Mouse (Mus musculus) C2C12 (cell line): ENCODE measurements around the gene Bcat2. TPM values are rescaled to one million over a fixed set of nuclear protein-coding genes. Genes with fewer than 3 reads are reported as not detected.
A peak's percentile ranks its signal among the peaks of the same experiment; 100 is the strongest.

Experiments used
- H3K27me3 ChIP-seq: one replicate; pipeline ENCODE4 v1.6.1; 2011; ENCODE audit not compliant: control insufficient read depth, insufficient read depth, insufficient read length
- H3K36me3 ChIP-seq: one replicate; pipeline ENCODE4 v1.6.1; 2011; ENCODE audit not compliant: control insufficient read depth, insufficient read depth
- H3K4me3 ChIP-seq: one replicate; pipeline ENCODE4 v1.5.1; 2011; ENCODE audit warnings: mild to moderate bottlenecking, control low read depth; ENCODE audit not compliant: poor library complexity, insufficient read depth, severe bottlenecking
- H3K79me2 ChIP-seq: one replicate; pipeline ENCODE4 v1.6.1; 2011; ENCODE audit not compliant: control insufficient read depth, insufficient read depth
- H3K79me3 ChIP-seq: one replicate; pipeline ENCODE4 v1.6.1; 2011; ENCODE audit warnings: low read depth, control low read depth
- H3ac ChIP-seq: one replicate; pipeline ENCODE3; 2011; ENCODE audit warnings: low read depth; ENCODE audit not compliant: control insufficient read depth, insufficient read length
- CEBPB ChIP-seq: IDR thresholded peaks from one replicate; pipeline ENCODE4 v1.6.1; 2011; ENCODE audit warnings: low read depth, mild to moderate bottlenecking, control low read depth, moderate library complexity
- CTCF ChIP-seq: IDR thresholded peaks from one replicate; pipeline ENCODE4 v1.5.1; 2011; ENCODE audit not compliant: control insufficient read depth, insufficient read depth, insufficient read length
- FOSL1 ChIP-seq: IDR thresholded peaks from one replicate; pipeline ENCODE4 v1.8.0; 2011; ENCODE audit warnings: mild to moderate bottlenecking, low read length; ENCODE audit not compliant: poor library complexity, insufficient read depth, severe bottlenecking
- MAX ChIP-seq: IDR thresholded peaks from one replicate; pipeline ENCODE4 v1.6.1; 2011; ENCODE audit warnings: mild to moderate bottlenecking, control low read depth
- MYOD1 ChIP-seq: IDR thresholded peaks from one replicate; pipeline ENCODE4 v1.6.1; 2011; ENCODE audit warnings: low read depth; ENCODE audit not compliant: control insufficient read depth, insufficient read length
- MYOG ChIP-seq: IDR thresholded peaks from one replicate; pipeline ENCODE4 v1.6.1; 2011; ENCODE audit not compliant: control insufficient read depth, insufficient read length; ENCODE audit errors: extremely low read depth
- USF1 ChIP-seq: IDR thresholded peaks from one replicate; pipeline ENCODE4 v1.6.1; 2011; ENCODE audit warnings: low read depth, mild to moderate bottlenecking, control low read depth, moderate library complexity
- polyA plus RNA-seq: library from polyadenylated mRNA; unstranded; fragments of >200 nt; fragmentation: generic; extraction: Trizol; gene quantifications from one replicate; pipeline ENCODE4 v1.2.1, GENCODE M21; 2012; ENCODE audit warnings: missing spikeins

The Bcat2 gene
- polyA plus RNA-seq, 1 experiment, result 26.5 TPM

DNA sequence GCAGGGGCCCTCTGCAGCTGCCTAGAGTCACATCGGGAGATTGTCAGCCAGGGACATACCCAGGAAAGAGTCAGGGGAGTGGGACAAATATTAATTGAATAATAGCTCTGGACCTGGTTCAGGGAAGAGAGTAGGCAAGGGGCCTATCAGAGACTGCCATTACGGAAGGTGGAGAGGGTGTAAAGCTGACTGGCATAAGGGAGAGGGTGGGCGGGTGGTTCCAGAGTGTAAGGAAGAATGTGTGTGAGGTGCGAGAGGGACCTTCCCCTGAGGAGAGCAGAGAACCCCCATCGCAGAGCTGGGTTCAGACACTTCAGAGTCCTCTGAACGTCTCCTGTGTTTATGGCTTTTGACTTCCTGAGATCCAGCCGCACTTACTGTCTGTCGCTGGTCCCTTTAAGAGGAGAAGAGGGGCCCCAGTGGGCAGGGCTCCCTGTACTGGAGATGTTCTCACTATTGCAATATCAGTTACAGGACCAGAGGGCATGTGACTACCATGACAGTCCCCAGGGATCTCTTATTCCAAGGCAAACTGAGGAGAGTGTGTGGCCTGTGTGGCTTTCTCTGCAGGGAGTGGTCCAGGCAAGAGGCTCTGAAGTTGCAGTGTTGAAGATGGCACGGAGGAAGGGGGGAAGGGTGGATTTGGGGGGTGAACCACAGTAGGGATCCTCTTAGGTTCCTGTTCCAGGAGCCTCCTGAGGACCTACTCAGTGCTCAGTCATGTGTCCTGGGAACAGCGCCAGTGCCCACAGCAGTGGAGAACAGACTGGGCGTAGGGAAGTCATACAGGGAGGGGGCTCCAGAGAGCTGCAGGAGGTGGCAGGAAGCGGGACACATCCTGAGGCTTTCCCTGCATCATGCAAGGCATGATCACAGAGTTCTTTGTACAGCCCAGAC, 8.1 kb upstream of the Bcat2 start:
- Histone ChIP-seq H3ac (peak overlapping the region; percentile 3), H3K79me2 (no peaks in the 10 kb centered on the region), H3K27me3 (no peaks in the 10 kb centered on the region), H3K4me3 (no peak overlapping the region), H3K36me3 (no peaks in the 10 kb centered on the region), H3K79me3 (no peaks in the 10 kb centered on the region)
- TF ChIP-seq USF1 (peak; percentile 78), CEBPB (peak; percentile 9), CTCF (no peak)

DNA sequence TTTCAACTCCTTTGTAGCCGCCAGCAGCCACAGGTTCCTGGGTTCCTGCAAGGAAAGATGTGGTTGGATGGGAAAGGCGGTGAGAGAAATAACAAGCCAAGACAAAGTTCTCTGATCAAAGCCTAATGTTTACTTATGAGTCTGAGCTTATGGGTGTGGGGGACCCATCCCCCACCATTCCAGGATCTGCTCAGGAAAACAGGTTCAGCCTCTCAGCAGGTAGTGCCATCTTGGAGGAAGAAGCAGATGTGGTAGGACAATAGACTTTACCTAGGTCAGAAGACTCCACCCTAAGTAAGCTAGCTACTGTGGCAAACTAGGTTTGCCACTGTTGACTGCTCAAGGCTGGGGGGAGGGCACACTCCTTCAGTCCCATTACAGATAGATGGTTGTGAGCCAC, 5.1 kb upstream of the Bcat2 start:
- H3K36me3 ChIP-seq, result no peaks in the 10 kb centered on the region

DNA sequence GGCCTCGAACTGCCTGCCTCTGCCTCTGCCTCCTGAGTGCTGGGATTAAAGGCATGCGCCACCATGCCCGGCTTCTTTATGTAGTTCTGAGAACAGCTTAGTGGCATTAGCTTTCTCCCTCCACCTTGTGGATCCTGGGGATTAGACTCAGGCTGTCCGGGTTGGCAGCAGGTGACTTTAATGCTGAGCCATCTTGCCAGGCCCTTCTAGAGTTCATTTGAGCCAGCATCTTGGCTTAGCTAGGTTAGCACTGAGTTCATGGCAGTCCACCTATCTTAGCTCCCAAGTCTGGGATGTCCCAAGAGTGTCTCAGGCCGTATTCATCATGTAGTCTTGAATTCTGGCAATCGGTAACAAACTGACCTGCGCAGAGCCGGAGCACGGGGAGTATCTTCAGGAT, 4.5 kb upstream of the Bcat2 start:
- Histone ChIP-seq H3ac (no peak overlapping the region), H3K27me3 (no peaks in the 10 kb centered on the region), H3K36me3 (no peaks in the 10 kb centered on the region), H3K79me2 (no peaks in the 10 kb centered on the region), H3K79me3 (no peaks in the 10 kb centered on the region), H3K4me3 (no peak overlapping the region)
- TF ChIP-seq MAX, result no peak

More for the DNA sequence above, 5.1 kb upstream of the Bcat2 start:
- TF ChIP-seq MYOD1 (no peak), CEBPB (no peak), MYOG (no peak), FOSL1 (no peak), CTCF (no peak), USF1 (no peak)
- Histone ChIP-seq H3K4me3 (no peak overlapping the region), H3K27me3 (no peaks in the 10 kb centered on the region), H3ac (no peak overlapping the region), H3K79me3 (no peaks in the 10 kb centered on the region), H3K79me2 (no peaks in the 10 kb centered on the region)

- Histone ChIP-seq H3K36me3 (no peaks in the 10 kb centered on the region), H3K27me3 (no peaks in the 10 kb centered on the region), H3K79me3 (no peaks in the 10 kb centered on the region), H3K4me3 (no peak overlapping the region), H3ac (no peak overlapping the region), H3K79me2 (peaks cover 9% of the 10 kb centered on the region)
- no peak for TF ChIP-seq CEBPB
- no peak for TF ChIP-seq CTCF
- no peak for TF ChIP-seq FOSL1
- no peak for TF ChIP-seq MYOG
- TF ChIP-seq MAX, result no peak
- no peak for TF ChIP-seq USF1
- TF ChIP-seq MYOD1, result no peak
Observed at GRCm38 (mm10) chr7:45567112-45567779, 2.7 kb upstream of the Bcat2 start.

DNA sequence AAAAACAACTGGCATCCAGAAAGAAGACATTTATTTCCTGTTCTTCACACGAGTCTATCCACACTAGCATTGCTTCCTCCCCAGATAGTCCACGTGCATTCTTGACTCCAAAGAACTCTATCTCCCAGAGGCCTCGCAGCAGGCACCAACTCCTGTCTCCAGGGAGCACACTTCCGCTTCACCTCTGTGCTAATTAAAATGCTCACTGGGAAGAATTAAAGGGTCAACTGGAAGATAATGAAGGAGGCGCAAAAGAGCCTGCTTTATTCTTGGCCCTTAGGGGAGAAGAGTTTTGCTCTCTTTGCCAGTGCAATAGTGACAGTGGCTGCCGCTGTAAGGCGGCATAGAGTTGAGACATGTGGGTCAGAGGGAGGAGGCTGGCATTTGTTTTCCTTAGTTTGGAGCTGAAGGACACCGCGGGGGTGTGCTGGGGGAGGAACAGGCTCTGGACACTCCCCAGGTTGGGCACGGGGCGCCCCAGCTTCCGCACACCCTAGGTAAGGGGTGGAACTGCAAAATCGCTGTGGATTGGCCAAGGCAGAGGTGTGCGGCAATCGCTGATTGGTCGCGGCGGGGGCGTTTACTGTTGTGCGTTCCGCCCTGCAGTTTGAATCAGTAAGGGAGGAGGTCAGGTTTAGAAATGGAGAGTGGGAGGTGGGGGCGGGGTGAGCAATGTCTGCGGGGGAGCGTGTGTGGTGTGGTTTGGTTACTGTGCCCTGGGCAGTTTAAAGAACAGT, 2.0 kb upstream of the Bcat2 start:
- no peak overlapping the region for H3ac ChIP-seq
- H3K27me3 ChIP-seq, result no peaks in the 10 kb centered on the region
- TF ChIP-seq USF1, result no peak
- H3K79me2 ChIP-seq, result peaks cover 9% of the 10 kb centered on the region
- no peaks in the 10 kb centered on the region for H3K79me3 ChIP-seq
- no peaks in the 10 kb centered on the region for H3K36me3 ChIP-seq
- H3K4me3 ChIP-seq, result no peak overlapping the region

- H3ac ChIP-seq, result no peak overlapping the region
- no peaks in the 10 kb centered on the region for H3K36me3 ChIP-seq
- H3K79me2 ChIP-seq, result peaks cover 9% of the 10 kb centered on the region
- no peak for TF ChIP-seq MYOD1
- no peak for TF ChIP-seq CEBPB
- TF ChIP-seq MAX, result no peak
- no peaks in the 10 kb centered on the region for H3K79me3 ChIP-seq
- no peaks in the 10 kb centered on the region for H3K27me3 ChIP-seq
- no peak overlapping the region for H3K4me3 ChIP-seq
Observed at GRCm38 (mm10) chr7:45568601-45569473, 1.1 kb upstream of the Bcat2 start.
